In the genomic region with DNA sequence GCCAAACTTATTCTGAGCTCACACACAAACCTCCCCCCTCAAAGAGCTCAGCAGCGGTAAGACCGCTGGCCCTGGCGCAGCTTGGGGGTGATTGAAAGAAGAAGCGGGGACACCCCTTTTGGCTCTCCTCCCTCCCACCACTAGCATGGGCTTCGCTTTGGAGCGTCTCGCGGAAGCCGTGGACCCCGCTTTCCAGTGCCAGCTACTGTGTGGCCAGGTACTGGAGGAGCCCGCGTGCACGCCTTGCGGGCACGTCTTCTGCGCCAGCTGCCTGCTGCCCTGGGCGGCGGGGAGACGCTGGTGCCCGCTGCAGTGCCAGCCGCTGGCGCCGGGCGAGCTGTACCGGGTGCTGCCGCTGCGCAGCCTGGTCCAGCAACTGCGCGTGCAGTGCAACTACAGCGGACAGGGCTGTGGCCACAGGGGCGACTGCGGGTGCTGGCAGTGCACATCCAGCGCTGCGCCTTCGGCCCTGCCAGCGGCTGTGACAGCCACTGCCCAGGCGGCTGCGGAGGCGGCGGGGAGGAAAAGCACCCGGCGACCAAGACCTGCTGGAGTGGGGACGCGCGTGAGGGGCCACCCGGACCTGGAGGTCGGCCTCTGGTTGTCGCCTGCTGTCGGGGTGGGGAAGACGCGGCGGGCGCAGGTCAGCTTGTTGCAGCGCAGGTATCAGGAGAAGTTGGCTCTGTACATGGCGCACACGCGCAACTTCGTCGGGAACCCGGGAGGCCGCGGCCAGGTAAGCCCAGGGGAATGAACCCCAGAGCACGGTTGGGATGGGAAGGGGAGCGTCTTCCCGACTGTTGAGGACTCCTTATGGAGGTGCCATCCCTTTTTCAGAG, we compare ENCODE assay signal across 7 mouse cellular contexts. TPM values are rescaled to one million over a fixed set of nuclear protein-coding genes. Genes with fewer than 3 reads are reported as not detected.
DNase-seq lines count a peak whose midpoint lies in the region; ATAC-seq and TF ChIP-seq lines count a peak whose summit lies in the region.

A gene (plus strand): TSS at position 112 of the 839 bp plus-strand sequence.

- under 1% methylated on average over 65 of the region's 65 CpGs for WGBS in forebrain, postnatal 0 days
- 1% methylated on average over 62 of the region's 65 CpGs for WGBS in neural tube, embryonic 15.5 days

- no peak; the same call in 1 of the 2 replicates for TF ChIP-seq CTCF in forebrain, postnatal 0 days (IDR thresholded peaks at IDR 0.05; ENCODE audit: low read depth)

- H3K36me3 ChIP-seq in forebrain, postnatal 0 days (ENCODE audit: insufficient read depth), result no peaks in the 10 kb centered on the region
- H3K36me3 ChIP-seq in neural tube, embryonic 15.5 days, result no peaks in the 10 kb centered on the region

- H3K9me3 ChIP-seq in forebrain, postnatal 0 days (ENCODE audit: low read length), result no peaks in the 10 kb centered on the region
- no peaks in the 10 kb centered on the region for H3K9me3 ChIP-seq in neural tube, embryonic 15.5 days (replicated peaks)

- DNase-seq in ES-CJ7 (ENCODE audit: low read depth, low spot score), result peak; percentile 5
- peak; percentile 0 for DNase-seq in adrenal gland, adult 8-10 months
- DNase-seq in forebrain, postnatal 0 days, result peak; percentile 58
- DNase-seq in left cerebral cortex, postnatal 4 days, result peak; percentile 58
- DNase-seq in yolk sac, embryonic 10.5 days (ENCODE audit: low spot score), result peak; percentile 11

- H3K9ac ChIP-seq in forebrain, postnatal 0 days, result peak within 1 kb of the TSS; percentile 48
- peak within 1 kb of the TSS; percentile 60 for H3K9ac ChIP-seq in neural tube, embryonic 15.5 days (replicated peaks)

- peak; percentile 90 for ATAC-seq in forebrain, postnatal 0 days
- peak; percentile 17 to 22; a peak in 1 of 4 replicates for ATAC-seq in hematopoietic stem cell, adult 5-6 weeks (replicated peaks in 1 of 2; ENCODE audit: insufficient read depth in 1 of 2, low FRiP score in 2 of 2, low TSS enrichment in 1 of 2, low read depth in 1 of 2, poor library complexity in 2 of 2, severe bottlenecking in 2 of 2)
- peak; percentile 84; the same call in 1 of the 2 replicates for ATAC-seq in neural tube, embryonic 15.5 days (ENCODE audit: low FRiP score)

- intact Hi-C loops in left cerebral cortex, postnatal 4 days (cut with DNase I), result loop anchor here (10.0 kb wide), 1 partner anchor 132 kb away; no protein-coding TSS in a partner anchor

- H3K4me3 ChIP-seq in forebrain, postnatal 0 days (ENCODE audit: low read depth, low read length), result peak within 1 kb of the TSS; percentile 55
- peak within 1 kb of the TSS; percentile 59 for H3K4me3 ChIP-seq in neural tube, embryonic 15.5 days (replicated peaks)

- peak within 1 kb of the TSS; percentile 100 for H3K4me2 ChIP-seq in forebrain, postnatal 0 days (ENCODE audit: low read depth)
- peak within 1 kb of the TSS; percentile 99 for H3K4me2 ChIP-seq in neural tube, embryonic 15.5 days

- no peak within 1 kb of the TSS for H3K27ac ChIP-seq in forebrain, postnatal 0 days (ENCODE audit: low read depth, low read length)
- H3K27ac ChIP-seq in neural tube, embryonic 15.5 days (replicated peaks), result no peak within 1 kb of the TSS

- H3K27me3 ChIP-seq in forebrain, postnatal 0 days (ENCODE audit: insufficient read depth, low read length), result peaks cover 4% of the 10 kb centered on the region; the same call in 1 of the 2 replicates
- H3K27me3 ChIP-seq in neural tube, embryonic 15.5 days (replicated peaks), result peaks cover 24% of the 10 kb centered on the region

- no peaks in the 10 kb centered on the region for H3K4me1 ChIP-seq in forebrain, postnatal 0 days (ENCODE audit: insufficient read depth)
- H3K4me1 ChIP-seq in neural tube, embryonic 15.5 days, result peaks cover 18% of the 10 kb centered on the region

RNA-seq across cellular contexts. Expression of the gene that starts here (rescaled TPM):
- total RNA-seq in adrenal gland, adult 8-10 months (2022), result not detected
- total RNA-seq in forebrain, postnatal 0 days (2014; rRNA removed), result 15.6 and 20.7 TPM in 2 replicates
- 12.4 and 16.3 TPM in 2 replicates for polyA plus RNA-seq in forebrain, postnatal 0 days (2015; fragmentation: Nextera tagmentation; extraction: Ambion mirVana)
- not detected in 2 replicates for total RNA-seq in hematopoietic stem cell, adult 5-6 weeks (2017)
- total RNA-seq in left cerebral cortex, postnatal 4 days (2021), result 10 to 100 TPM; 14.2 to 18.9 TPM
- polyA plus RNA-seq in neural tube, embryonic 15.5 days (2015; fragmentation: Nextera tagmentation; extraction: Ambion mirVana), result 18.4 and 23.8 TPM in 2 replicates

Comparison
In these comparisons a context has a peak if more than half of its experiments do, and no peak if none do; other contexts are left out.
1. RNA of the gene that starts here (total RNA-seq): 15.6 to 20.7 TPM in forebrain, postnatal 0 days and 14.2 to 18.9 TPM in left cerebral cortex, postnatal 4 days; not detected in adrenal gland, adult 8-10 months and not detected in hematopoietic stem cell, adult 5-6 weeks; every median in the first group is over 10 times any median in the second.
2. Peak in DNase-seq in adrenal gland, adult 8-10 months; RNA of the gene not detected or under 1 TPM.
3. Peak in ATAC-seq in hematopoietic stem cell, adult 5-6 weeks; RNA of the gene not detected or under 1 TPM.
4. DNase-seq: peak in every context shown above with its lines; median percentile 58 in forebrain, postnatal 0 days; 58 in left cerebral cortex, postnatal 4 days; 11 in yolk sac, embryonic 10.5 days; 5 in ES-CJ7; 0 in adrenal gland, adult 8-10 months.
5. ATAC-seq: peak in every context shown above with its lines; median percentile 90 in forebrain, postnatal 0 days; 84 in neural tube, embryonic 15.5 days; 20 in hematopoietic stem cell, adult 5-6 weeks.